Mouse (Mus musculus) bone marrow macrophage, adult 2 months (primary cell): Measurements from ENCODE around the gene Gpr61.

Source experiments
- CTCF ChIP-seq: IDR thresholded peaks from 2 replicates; pipeline ENCODE4 v1.5.1; 2012; ENCODE audit warnings: low read depth, mild to moderate bottlenecking, low read length, moderate library complexity
- POLR2A ChIP-seq: IDR thresholded peaks from 2 replicates; pipeline ENCODE4 v1.6.1; 2012; ENCODE audit warnings: mild to moderate bottlenecking, low read depth, low read length, borderline replicate concordance

- TF ChIP-seq CTCF (no peak), POLR2A (no peak)
Observed at GRCm38 (mm10) chr3:108128520-108128919, 26.2 kb downstream of the Gpr61 start.
